Mouse (Mus musculus) hindlimb bud, embryonic 11.5 days (tissue): ENCODE data around the gene Gm20662.

ENCODE experiments used
- DNase-seq: peaks from one replicate; pipeline ENCODE4 v3.0.0-alpha.2; 2012; ENCODE audit warnings: low read depth, low spot score; ENCODE audit errors: extremely low spot score

Gm20662 gene

GRCm38 (mm10) chr9:107974491-107975171 is 21.5 kb upstream of the Gm20662 start:
- DNase-seq = no peak

- DNase-seq = no peak
Observed at GRCm38 (mm10) chr9:107975399-107976386, 20.5 kb upstream of the Gm20662 start, which contains the start of gene Uba7. Gene Uba7, plus strand, starts transcription at chr9:107975505.

GRCm38 (mm10) chr9:107978815-107979214 is 17.3 kb upstream of the Gm20662 start:
- no peak for DNase-seq

GRCm38 (mm10) chr9:107981684-107982605 is 14.2 kb upstream of the Gm20662 start:
- DNase-seq = peak; percentile 77

- no peak for DNase-seq
Observed at GRCm38 (mm10) chr9:107982681-107983346, 13.3 kb upstream of the Gm20662 start, which contains the start of gene Gm20661. Gene Gm20661, plus strand, starts transcription at chr9:107983058.

- DNase-seq = peak; percentile 74
Observed at GRCm38 (mm10) chr9:107983421-107983890, 12.7 kb upstream of the Gm20662 start.

- DNase-seq = no peak
Observed at GRCm38 (mm10) chr9:107984052-107984753, 11.9 kb upstream of the Gm20662 start.

GRCm38 (mm10) chr9:107984754-107985055 is 11.4 kb upstream of the Gm20662 start:
- no peak for DNase-seq

GRCm38 (mm10) chr9:107985131-107986119 is 10.7 kb upstream of the Gm20662 start, which contains the start of gene Inka1:
Gene Inka1, minus strand, starts transcription at chr9:107985879.
- DNase-seq = no peak

- DNase-seq = no peak
Observed at GRCm38 (mm10) chr9:107986376-107986775, 9.8 kb upstream of the Gm20662 start.

GRCm38 (mm10) chr9:107987950-107988349 is 8.2 kb upstream of the Gm20662 start:
- DNase-seq = no peak

- no peak for DNase-seq
Observed at GRCm38 (mm10) chr9:107992197-107992596, 4.0 kb upstream of the Gm20662 start, which contains the start of gene Cdhr4. Gene Cdhr4, plus strand, starts transcription at chr9:107992497.

GRCm38 (mm10) chr9:107993013-107993412 is 3.1 kb upstream of the Gm20662 start:
- DNase-seq = no peak

GRCm38 (mm10) chr9:107994464-107994863 is 1.7 kb upstream of the Gm20662 start:
- no peak for DNase-seq

GRCm38 (mm10) chr9:107995513-107995912 is 636 bp upstream of the Gm20662 start:
- no peak for DNase-seq

- DNase-seq = peak; percentile 100
Observed at GRCm38 (mm10) chr9:108001922-108002770, 6.0 kb downstream of the Gm20662 start, which contains the start of gene Ip6k1. Gene Ip6k1, plus strand, starts transcription at chr9:108002501.
